Mouse (Mus musculus): ENCODE data around the gene Olfr1141.

Olfr1141 gene

DNA sequence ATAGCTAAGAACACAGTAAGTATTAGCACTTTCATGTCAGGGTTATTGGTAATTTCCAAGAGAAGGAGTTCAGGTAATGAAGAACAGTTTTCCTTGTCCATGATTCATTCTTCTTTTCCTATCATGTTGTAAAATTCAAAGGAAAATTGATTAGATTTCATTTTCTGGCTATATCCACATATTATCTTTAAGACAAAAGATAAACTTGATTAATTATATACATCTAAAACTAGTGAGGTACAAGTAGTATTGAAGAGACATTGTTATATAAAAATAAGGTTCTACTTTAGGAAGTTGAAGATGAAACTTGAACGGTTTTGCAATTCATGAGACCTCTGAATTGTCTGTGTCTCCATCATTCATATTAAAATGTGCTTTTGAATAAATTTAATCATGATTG, at the start of gene Olfr1141:
TSS of gene Olfr1141 (minus strand) at position 101 of the 400 bp plus-strand sequence.
- DNase-seq (ENCODE audit: low spot score in 2 of 2), result no peak

DNA sequence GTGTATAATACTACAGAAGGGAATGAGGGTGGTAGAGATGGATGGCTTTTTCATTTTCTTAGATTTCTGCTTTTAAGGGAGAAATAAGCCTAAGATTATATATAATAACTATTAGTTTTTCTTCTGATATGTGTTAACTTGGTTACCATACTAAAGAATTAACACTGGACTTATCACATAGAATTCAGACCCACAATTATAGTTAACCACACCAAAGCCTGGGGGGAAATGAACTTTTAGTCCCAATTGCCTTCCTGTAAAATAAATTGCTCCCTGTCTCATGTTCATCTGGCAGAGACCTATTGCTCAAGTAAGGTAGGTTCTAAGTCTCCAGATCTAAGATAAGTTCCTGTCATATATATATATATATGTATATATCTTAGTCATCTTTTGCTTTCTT, 46.5 kb upstream of the Olfr1141 start, which contains the start of gene Olfr1143:
TSS of gene Olfr1143 (plus strand) at position 301 of the 400 bp plus-strand sequence.
- DNase-seq (ENCODE audit: low spot score in 2 of 2), result no peak

DNA sequence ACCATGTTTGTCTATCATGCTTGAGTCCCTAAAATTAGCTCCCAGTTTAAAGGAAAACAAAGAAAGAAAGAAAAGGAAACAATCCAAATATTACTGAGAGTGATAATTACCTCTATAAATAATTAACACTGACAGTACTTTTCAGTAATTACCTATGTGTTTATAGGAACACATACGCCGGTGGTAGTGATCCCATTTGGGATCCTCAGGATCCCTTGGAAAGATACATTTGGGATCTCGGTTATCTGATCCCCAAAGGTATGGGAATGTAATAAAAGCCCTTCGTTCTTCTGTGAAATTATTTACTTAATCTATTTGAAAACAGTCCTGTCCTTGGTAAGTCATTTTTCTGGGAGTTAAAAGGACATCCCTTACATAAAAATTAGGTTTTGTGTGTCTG, 25.4 kb upstream of the Olfr1141 start, which contains the start of gene Olfr152:
TSS of gene Olfr152 (plus strand) at position 301 of the 400 bp plus-strand sequence.
- DNase-seq (ENCODE audit: low spot score in 2 of 2), result no peak

DNA sequence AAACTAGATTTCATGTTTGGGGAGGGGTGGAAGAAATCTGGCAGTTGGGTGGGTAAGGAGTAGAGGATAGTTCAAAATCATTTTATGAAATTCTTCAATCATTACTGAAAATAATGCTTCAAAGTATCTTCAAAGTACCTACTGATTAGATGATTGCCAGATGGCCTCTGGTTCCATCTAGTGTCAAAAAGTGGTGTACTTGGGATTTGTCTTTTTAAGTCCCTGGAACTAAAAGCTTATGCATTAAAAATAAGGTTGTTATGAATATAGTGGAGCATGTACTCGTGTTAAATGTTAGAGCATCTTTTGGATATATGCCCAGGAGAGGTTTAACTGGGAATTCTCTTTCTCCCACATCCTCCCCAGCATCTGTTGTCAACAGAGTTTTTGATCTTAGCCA, 22.4 kb upstream of the Olfr1141 start:
- no peak for DNase-seq (ENCODE audit: low spot score in 2 of 2)

DNA sequence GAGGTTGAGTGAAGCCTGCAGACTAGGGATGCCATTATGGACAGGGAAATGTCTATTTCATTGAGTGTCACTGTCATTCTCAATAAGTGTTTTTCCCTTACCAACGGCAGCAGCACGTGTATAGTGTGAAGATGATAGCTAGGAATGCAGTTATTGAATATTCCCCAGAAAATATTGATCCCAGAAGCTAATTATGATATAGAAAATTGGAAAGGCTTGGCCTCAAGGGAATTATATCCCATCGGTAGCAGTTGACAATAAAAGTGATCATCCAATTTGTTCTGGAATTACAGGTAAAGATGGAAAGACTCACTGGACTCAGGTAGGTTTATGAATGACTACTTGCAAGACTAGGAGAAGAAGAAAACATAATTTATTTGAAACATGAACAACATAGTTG, 10.3 kb downstream of the Olfr1141 start, which contains the start of gene Olfr1140:
TSS of gene Olfr1140 (plus strand) at position 301 of the 400 bp plus-strand sequence.
- DNase-seq (ENCODE audit: low spot score in 2 of 2), result no peak

DNA sequence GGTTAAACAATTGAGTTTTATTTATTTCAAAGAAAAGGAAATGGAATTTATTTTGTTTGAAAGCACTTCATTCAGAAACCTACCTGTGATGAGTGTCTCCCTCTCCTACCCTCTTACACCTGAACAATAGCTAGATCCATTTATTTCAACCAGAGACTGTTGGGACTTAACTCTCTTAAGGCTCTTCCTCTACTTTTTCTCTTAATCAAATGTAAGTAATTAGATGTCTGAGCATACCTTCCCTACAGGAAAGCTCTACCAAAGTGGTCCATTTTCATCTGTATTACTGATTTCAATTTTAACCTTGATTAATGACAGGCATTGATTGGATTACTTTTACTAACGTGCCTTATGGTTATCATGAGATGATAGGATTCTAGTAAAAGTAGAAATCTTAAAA, 13.9 kb downstream of the Olfr1141 start, which contains the start of gene Olfr1138:
TSS of gene Olfr1138 (minus strand) at position 101 of the 400 bp plus-strand sequence.
- DNase-seq (ENCODE audit: low spot score in 2 of 2), result no peak

DNA sequence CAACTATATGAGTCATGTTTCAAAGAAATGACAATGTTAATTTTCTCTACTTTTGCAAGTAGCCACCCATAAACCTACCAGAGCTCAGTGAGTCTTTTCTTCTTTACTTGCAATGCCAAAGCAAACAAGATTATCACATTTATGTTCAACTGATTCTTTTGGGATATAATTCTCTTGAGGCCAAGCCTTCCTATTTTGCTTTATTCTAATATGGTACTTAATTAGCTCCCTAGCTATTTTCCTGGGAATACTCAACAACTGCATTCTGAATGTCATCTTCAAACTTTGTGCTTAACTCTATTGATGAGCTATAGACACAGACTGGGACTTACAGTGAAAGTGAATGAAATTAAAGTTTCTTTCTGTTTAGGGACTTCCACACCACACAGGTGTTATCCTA, 40.7 kb downstream of the Olfr1141 start, which contains the start of gene Olfr1137:
TSS of gene Olfr1137 (minus strand) at position 101 of the 400 bp plus-strand sequence.
- no peak for DNase-seq (ENCODE audit: low spot score in 2 of 2)
